Mouse (Mus musculus) midbrain, embryonic 16.5 days (tissue): Measurements from ENCODE around the gene Stc2. TPM values are rescaled to one million over a fixed set of nuclear protein-coding genes. Genes with fewer than 3 reads are reported as not detected.

ENCODE experiments used
- ATAC-seq: fragments of 200-750 bp; cut with Nextera tagmentation; 2 replicates; pipeline ENCODE4 v1.8.0; 2017; ENCODE audit warnings: moderate TSS enrichment
- H3K27ac ChIP-seq: fragments of 300-500 bp; sonication (generic); 2 replicates; pipeline ENCODE4 v1.5.1; 2014; ENCODE audit warnings: mild to moderate bottlenecking, low read length, mixed read lengths
- H3K27me3 ChIP-seq: fragments of 300-500 bp; sonication (generic); 2 replicates; pipeline ENCODE4 v1.6.1; 2014; ENCODE audit warnings: low read depth, low read length, mixed read lengths; ENCODE audit not compliant: control insufficient read depth, insufficient read depth
- H3K36me3 ChIP-seq: fragments of 300-500 bp; sonication (generic); 2 replicates; pipeline ENCODE4 v1.6.1; 2014; ENCODE audit warnings: mild to moderate bottlenecking, low read length, moderate library complexity, mixed read lengths; ENCODE audit not compliant: control insufficient read depth, insufficient read depth
- H3K4me1 ChIP-seq: fragments of 300-500 bp; sonication (generic); 2 replicates; pipeline ENCODE4 v1.6.1; 2014; ENCODE audit warnings: mild to moderate bottlenecking, low read length, mixed read lengths; ENCODE audit not compliant: control insufficient read depth, insufficient read depth
- H3K4me2 ChIP-seq: fragments of 300-500 bp; sonication (generic); 2 replicates; pipeline ENCODE4 v1.6.1; 2014; ENCODE audit warnings: mild to moderate bottlenecking, low read length, mixed read lengths
- H3K4me3 ChIP-seq: fragments of 300-500 bp; sonication (generic); 2 replicates; pipeline ENCODE4 v1.5.1; 2014; ENCODE audit warnings: low read depth, mild to moderate bottlenecking, low read length, moderate library complexity, mixed read lengths
- H3K9ac ChIP-seq: fragments of 300-500 bp; sonication (generic); 2 replicates; pipeline ENCODE4 v1.6.1; 2014; ENCODE audit warnings: low read depth, low read length, mixed read lengths
- H3K9me3 ChIP-seq: fragments of 300-500 bp; sonication (generic); replicated peaks from 2 replicates; pipeline ENCODE4 v1.6.1; 2014; ENCODE audit warnings: mild to moderate bottlenecking, low read length, mixed read lengths; ENCODE audit not compliant: control insufficient read depth, poor library complexity, severe bottlenecking
- WGBS: fragments of 180-500 bp; shearing (Covaris S2); extraction: QIAGEN DNeasy Blood & Tissue Kit; methylation state at CpG from one replicate; pipeline ENCODE4 v1.1.7; 2014; 5-methylcytosine and 5-hydroxymethylcytosine counted together
- polyA plus RNA-seq: library from polyadenylated mRNA; unstranded; fragments of >200 nt; fragmentation: Nextera tagmentation; extraction: Ambion mirVana; gene quantifications from 2 replicates; pipeline ENCODE4 v1.2.1, GENCODE M21; 2015

The Stc2 gene
- polyA plus RNA-seq, 1 experiment from 2014 or later, result 1.1 TPM

DNA sequence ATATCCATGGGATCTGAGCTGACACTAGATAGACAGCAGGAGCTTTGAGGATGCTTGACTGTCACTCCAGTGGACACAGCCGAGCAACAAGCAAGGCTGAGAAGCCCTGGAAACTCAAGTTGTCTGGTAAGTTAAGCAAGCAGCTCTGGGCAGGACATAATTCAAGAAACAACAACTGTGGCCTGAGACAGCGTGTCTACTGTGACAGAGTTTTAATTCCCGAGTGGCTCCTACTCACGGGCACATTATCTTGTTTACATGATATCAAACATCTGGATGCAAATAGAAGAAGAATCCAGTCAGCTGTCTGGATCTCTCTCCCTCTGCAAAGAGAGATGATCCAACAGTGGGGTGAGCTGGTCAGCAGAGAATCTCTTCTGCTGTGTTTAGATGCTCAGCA lies 19.0 kb upstream of the Stc2 start:
- no peaks in the 10 kb centered on the region for H3K4me1 ChIP-seq
- no peaks in the 10 kb centered on the region for H3K36me3 ChIP-seq
- no peak overlapping the region for H3K4me3 ChIP-seq
- H3K27ac ChIP-seq, result no peak overlapping the region
- no peaks in the 10 kb centered on the region for H3K9me3 ChIP-seq
- ATAC-seq, result no peak
- no peak overlapping the region for H3K9ac ChIP-seq
- H3K4me2 ChIP-seq, result no peak overlapping the region
- H3K27me3 ChIP-seq, result no peaks in the 10 kb centered on the region
- 80% methylated on average over 4 of the region's 4 CpGs for WGBS

DNA sequence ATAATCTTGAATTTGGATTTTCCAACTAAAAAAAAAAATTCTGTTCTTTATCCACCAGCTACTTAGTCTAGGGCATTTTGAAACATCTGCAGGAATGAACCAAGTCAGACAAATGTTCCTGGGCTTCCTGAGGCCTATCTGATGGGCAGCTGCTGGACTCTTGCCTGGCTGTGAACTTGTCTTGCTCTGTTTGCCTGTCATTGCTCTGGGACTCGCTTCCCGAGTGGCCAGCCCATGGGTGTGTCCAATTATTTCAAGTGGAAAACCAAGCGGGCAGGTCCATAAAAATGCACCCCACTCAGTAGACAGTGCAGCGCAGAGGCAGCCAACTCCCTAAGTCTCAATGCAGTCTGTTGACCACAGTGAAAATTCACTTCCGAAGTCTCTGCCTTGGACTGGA lies 17.7 kb upstream of the Stc2 start:
- Histone ChIP-seq H3K9ac (no peak overlapping the region), H3K27ac (no peak overlapping the region), H3K4me3 (no peak overlapping the region), H3K36me3 (no peaks in the 10 kb centered on the region), H3K27me3 (no peaks in the 10 kb centered on the region), H3K4me2 (no peak overlapping the region), H3K9me3 (no peaks in the 10 kb centered on the region), H3K4me1 (no peaks in the 10 kb centered on the region)
- 91% methylated on average over 5 of the region's 5 CpGs for whole genome bisulfite sequencing
- ATAC-seq, result no peak

DNA sequence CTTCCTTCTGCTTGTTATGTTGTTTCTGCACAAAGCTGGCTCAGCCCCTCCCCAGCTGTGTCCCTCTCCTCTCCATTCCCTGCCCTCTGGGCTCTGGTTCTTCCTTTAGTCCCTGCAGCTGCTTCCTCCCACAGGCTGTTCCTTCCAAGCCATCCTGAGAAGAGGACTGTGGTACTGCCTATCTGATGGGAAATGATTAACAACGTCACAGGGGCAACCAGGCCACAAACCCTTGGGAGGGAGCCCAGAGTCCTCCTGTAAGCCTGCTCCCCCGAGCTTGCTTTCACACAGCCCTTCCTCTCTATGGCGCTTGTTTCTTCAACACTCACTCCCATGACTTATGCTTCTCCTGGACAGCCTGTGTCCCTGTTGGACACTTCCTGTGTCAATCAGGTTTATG lies 16.7 kb upstream of the Stc2 start:
- H3K4me3 ChIP-seq, result no peak overlapping the region
- H3K4me2 ChIP-seq, result no peak overlapping the region
- H3K4me1 ChIP-seq, result no peaks in the 10 kb centered on the region
- H3K9me3 ChIP-seq, result no peaks in the 10 kb centered on the region
- no peaks in the 10 kb centered on the region for H3K36me3 ChIP-seq
- H3K27me3 ChIP-seq, result no peaks in the 10 kb centered on the region
- WGBS, result 83% methylated on average over 3 of the region's 3 CpGs
- ATAC-seq, result no peak
- no peak overlapping the region for H3K27ac ChIP-seq
- no peak overlapping the region for H3K9ac ChIP-seq

DNA sequence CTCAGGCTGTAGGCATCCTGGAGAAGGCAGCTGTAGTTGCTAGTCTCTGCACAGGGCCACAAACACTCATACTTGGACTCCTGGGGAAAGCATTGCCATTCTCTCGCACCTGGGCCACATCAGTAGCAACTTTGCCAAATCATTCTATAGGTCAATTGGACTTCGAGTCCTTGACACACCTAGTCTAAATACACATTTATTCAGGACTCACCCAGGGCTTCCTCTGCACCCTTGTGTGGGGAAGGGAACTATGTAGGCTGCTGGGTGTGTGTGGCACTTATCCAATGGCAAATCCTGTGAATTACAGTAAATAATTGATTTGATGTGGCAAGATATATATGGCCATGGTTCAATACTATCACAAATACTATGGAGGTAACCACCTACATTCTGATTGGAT lies 14.1 kb upstream of the Stc2 start:
- Histone ChIP-seq H3K27me3 (no peaks in the 10 kb centered on the region), H3K4me1 (no peaks in the 10 kb centered on the region), H3K27ac (no peak overlapping the region), H3K4me2 (no peak overlapping the region), H3K36me3 (no peaks in the 10 kb centered on the region), H3K9me3 (no peaks in the 10 kb centered on the region), H3K4me3 (no peak overlapping the region), H3K9ac (no peak overlapping the region)
- ATAC-seq, result no peak
- WGBS, result 91% methylated on average over 2 of the region's 2 CpGs

DNA sequence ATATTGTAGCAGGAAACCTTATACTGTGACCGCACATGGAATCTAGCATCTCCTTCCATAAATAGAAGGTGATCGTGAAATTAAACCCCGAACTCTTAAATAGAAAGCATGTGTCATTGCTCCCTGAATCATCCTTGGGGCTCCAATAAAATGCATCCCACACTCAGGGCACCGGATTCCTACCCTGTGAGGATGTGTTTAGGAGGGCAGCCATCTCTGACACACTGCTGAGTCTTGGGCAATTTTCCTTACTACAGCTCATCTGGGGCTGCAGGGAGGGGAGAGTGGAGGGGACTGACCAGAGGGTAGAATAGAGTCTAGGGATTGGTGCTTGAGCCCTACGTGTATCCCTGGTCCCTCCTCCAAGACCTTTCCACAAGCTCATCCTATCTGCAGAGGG lies 12.3 kb upstream of the Stc2 start:
- no peaks in the 10 kb centered on the region for H3K9me3 ChIP-seq
- no peaks in the 10 kb centered on the region for H3K4me1 ChIP-seq
- no peaks in the 10 kb centered on the region for H3K36me3 ChIP-seq
- 90% methylated on average over 5 of the region's 5 CpGs for WGBS
- H3K9ac ChIP-seq, result no peak overlapping the region
- ATAC-seq, result no peak
- no peak overlapping the region for H3K4me3 ChIP-seq
- H3K27ac ChIP-seq, result no peak overlapping the region
- no peaks in the 10 kb centered on the region for H3K27me3 ChIP-seq
- H3K4me2 ChIP-seq, result no peak overlapping the region

DNA sequence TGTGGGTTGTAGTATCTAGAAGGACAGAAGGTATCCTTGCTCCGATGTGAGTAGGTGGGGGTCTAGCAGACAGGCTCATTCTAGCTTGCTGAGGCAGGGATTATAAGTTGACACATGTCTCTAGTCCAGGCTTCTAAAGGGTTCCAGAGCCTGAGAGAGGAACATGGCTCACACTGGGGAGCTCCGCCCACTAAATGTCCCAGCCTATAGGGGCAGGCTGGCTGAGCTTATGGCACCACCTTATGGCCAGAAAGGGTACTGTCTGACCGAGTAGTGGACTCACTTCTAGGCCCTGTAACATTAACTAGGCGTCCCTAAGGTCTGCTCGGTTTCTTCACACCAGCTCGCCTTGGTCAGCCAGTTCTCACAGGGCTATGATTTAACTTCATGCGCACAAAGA lies 3.6 kb upstream of the Stc2 start:
- Histone ChIP-seq H3K4me2 (no peak overlapping the region), H3K9me3 (no peaks in the 10 kb centered on the region), H3K4me3 (no peak overlapping the region), H3K4me1 (peaks cover 14% of the 10 kb centered on the region), H3K27ac (no peak overlapping the region), H3K36me3 (no peaks in the 10 kb centered on the region), H3K9ac (no peak overlapping the region), H3K27me3 (peaks cover 20% of the 10 kb centered on the region)
- no peak for ATAC-seq
- 75% methylated on average over 7 of the region's 7 CpGs for WGBS

DNA sequence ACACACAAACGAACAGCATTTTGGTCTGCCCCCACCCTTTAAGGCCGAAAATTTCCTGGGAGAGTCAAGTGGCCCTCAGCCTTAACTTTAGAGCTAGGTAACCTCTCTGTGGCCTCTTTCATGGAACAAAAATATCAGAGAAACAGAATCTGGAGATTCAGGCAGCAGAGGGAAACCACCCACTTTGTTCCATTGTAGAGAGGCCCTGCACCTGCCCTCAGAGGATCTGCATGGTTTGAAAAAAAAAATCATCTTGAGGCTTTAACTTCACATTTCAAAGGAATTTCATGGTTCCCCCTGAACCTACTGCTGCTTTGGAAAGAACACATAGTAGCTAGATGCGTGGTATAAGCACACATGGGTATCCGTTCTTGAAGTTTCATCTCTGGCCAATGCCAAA lies 2.3 kb upstream of the Stc2 start:
- Histone ChIP-seq H3K27me3 (peaks cover 20% of the 10 kb centered on the region), H3K9me3 (no peaks in the 10 kb centered on the region), H3K4me1 (peaks cover 16% of the 10 kb centered on the region), H3K27ac (no peak overlapping the region), H3K4me2 (no peak overlapping the region), H3K9ac (no peak overlapping the region), H3K36me3 (no peaks in the 10 kb centered on the region), H3K4me3 (no peak overlapping the region)
- 85% methylated on average over 4 of the region's 4 CpGs for WGBS
- ATAC-seq, result no peak

DNA sequence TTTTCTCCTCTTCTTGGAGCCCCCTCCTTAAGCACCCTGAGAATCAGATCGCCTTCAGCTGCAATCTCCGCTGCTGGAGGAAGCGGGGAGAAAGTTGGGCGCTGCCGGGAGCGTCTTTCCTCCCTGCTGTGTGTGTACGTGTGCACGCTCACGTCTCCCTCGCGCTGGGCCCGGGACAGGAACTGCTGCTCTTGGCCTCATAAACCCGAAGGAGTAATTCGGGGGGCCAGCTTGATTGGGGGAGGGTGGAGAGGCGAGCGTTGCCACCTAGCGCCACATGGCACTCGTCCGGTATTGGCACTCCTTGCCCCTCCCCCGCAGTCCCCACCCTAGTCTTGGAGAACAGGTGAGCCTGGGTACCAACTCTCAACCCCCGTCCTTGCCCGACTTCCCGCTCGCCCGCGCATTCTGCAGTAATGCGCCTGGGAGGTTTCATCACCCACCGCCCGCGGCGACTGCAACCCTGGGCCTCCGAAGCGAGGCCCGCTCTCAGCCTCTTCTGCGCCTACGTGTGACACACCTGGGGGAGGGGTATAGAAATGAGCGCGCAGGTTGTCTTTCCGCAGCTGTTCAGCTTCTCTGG lies 1.5 kb upstream of the Stc2 start:
- Histone ChIP-seq H3K27ac (no peak overlapping the region), H3K9ac (peak overlapping the region; percentile 50; the same call in 1 of the 2 replicates), H3K36me3 (no peaks in the 10 kb centered on the region), H3K4me1 (peaks cover 16% of the 10 kb centered on the region), H3K27me3 (peaks cover 20% of the 10 kb centered on the region), H3K4me2 (peak overlapping the region; percentile 100), H3K9me3 (no peaks in the 10 kb centered on the region), H3K4me3 (peak overlapping the region; percentile 73)
- 1% methylated on average over 39 of the region's 39 CpGs for WGBS
- ATAC-seq, result no peak

DNA sequence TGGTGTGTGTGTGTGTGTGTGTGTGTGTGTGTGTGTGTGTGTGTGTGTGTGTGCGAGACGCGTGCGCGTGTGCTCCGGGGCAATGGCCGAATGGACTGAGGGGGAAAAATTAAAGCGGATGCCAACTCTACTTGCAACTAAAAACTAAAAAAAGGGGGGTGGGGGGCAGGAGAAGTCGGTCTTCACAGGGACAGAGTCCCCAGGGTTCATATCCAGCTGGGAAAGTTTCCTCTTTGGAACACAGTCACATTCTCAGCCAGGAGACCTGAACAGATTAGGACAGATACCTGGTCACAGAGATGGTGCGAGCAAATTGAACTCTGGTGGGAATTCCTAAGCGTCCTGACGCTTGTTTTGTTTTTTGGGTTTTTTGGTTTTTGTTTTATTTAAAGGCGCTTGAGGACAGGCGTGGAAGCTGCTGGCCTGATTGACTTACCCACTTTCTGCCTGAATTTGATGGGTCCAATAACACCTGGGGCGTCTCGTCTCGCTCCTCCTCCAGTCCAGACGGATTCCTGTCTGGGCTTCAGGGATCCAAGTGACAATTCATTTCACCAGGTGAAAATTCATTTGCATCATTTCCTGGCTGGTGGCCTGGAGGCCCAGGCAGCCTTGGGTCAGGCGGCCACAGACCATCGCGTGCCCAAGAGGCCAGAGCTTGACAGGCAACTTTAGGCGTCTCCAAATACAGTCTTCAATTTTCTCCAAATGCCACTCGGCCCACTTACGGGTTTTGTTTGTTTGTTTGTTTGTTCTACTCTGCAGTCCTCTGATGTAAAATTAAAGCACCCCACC lies 759 bp upstream of the Stc2 start:
- Histone ChIP-seq H3K4me1 (peaks cover 16% of the 10 kb centered on the region), H3K9me3 (no peaks in the 10 kb centered on the region), H3K36me3 (no peaks in the 10 kb centered on the region), H3K9ac (no peak overlapping the region), H3K4me3 (peak overlapping the region; percentile 73), H3K4me2 (peak overlapping the region; percentile 100), H3K27me3 (peaks cover 20% of the 10 kb centered on the region), H3K27ac (no peak overlapping the region)
- ATAC-seq, result no peak
- WGBS, result 2% methylated on average over 24 of the region's 24 CpGs
